Mouse (Mus musculus) hindbrain, embryonic 15.5 days (tissue): Measurements from ENCODE around the gene Arhgap17. TPM values are rescaled to one million over a fixed set of nuclear protein-coding genes. Genes with fewer than 3 reads are reported as not detected.

Experiments used
- ATAC-seq: fragments of 200-750 bp; cut with Nextera tagmentation; 2 replicates; pipeline ENCODE4 v1.8.0; 2017; ENCODE audit warnings: low read depth, moderate number of reproducible peaks, moderate TSS enrichment; ENCODE audit not compliant: low FRiP score
- H3K27ac ChIP-seq: fragments of 300-500 bp; sonication (generic); replicated peaks from 2 replicates; pipeline ENCODE4 v1.5.1; 2015; ENCODE audit warnings: mild to moderate bottlenecking, inconsistent platforms
- H3K27me3 ChIP-seq: fragments of 300-500 bp; sonication (generic); 2 replicates; pipeline ENCODE4 v1.6.1; 2015; ENCODE audit warnings: control low read depth, inconsistent platforms
- H3K36me3 ChIP-seq: fragments of 300-500 bp; sonication (generic); 2 replicates; pipeline ENCODE4 v1.6.1; 2015; ENCODE audit warnings: control low read depth, inconsistent platforms
- H3K4me1 ChIP-seq: fragments of 300-500 bp; sonication (generic); replicated peaks from 2 replicates; pipeline ENCODE4 v1.6.1; 2015; ENCODE audit warnings: control low read depth, inconsistent platforms
- H3K4me2 ChIP-seq: fragments of 300-500 bp; sonication (generic); 2 replicates; pipeline ENCODE4 v1.6.1; 2015; ENCODE audit warnings: moderate library complexity, mild to moderate bottlenecking, inconsistent platforms
- H3K4me3 ChIP-seq: fragments of 300-500 bp; sonication (generic); 2 replicates; pipeline ENCODE4 v1.5.1; 2015; ENCODE audit warnings: mild to moderate bottlenecking, inconsistent platforms
- H3K9ac ChIP-seq: fragments of 300-500 bp; sonication (generic); 2 replicates; pipeline ENCODE4 v1.6.1; 2015; ENCODE audit warnings: inconsistent platforms
- H3K9me3 ChIP-seq: fragments of 300-500 bp; sonication (generic); 2 replicates; pipeline ENCODE4 v1.6.1; 2016; ENCODE audit warnings: control low read depth, inconsistent platforms
- WGBS: fragments of 180-500 bp; shearing (Covaris S2); methylation state at CpG from one replicate; pipeline ENCODE4 v1.1.7; 2015; 5-methylcytosine and 5-hydroxymethylcytosine counted together
- polyA plus RNA-seq: library from polyadenylated mRNA; unstranded; fragments of >200 nt; fragmentation: Nextera tagmentation; extraction: Ambion mirVana; gene quantifications from 2 replicates; pipeline ENCODE4 v1.2.1, GENCODE M21; 2015

Gene Arhgap17
- polyA plus RNA-seq, 1 experiment from 2014 or later = 11.3 TPM

GRCm38 (mm10) chr7:123353879-123354278 lies 15.8 kb downstream of the Arhgap17 start:
- ATAC-seq = no peak
- no peak overlapping the region for H3K27ac ChIP-seq
- 86% methylated on average over 5 of the region's 5 CpGs for WGBS
- H3K36me3 ChIP-seq = no peaks in the 10 kb centered on the region
- no peak overlapping the region for H3K4me2 ChIP-seq
- no peaks in the 10 kb centered on the region for H3K9me3 ChIP-seq
- no peak overlapping the region for H3K4me3 ChIP-seq
- H3K9ac ChIP-seq = no peak overlapping the region
- H3K27me3 ChIP-seq = no peaks in the 10 kb centered on the region
- H3K4me1 ChIP-seq = 0 out of 2 replicates have a peak, but pooled peaks cover 3% of the 10 kb centered on the region

- Histone ChIP-seq H3K27ac (no peak overlapping the region), H3K4me1 (0 out of 2 replicates have a peak, but pooled peaks cover 3% of the 10 kb centered on the region), H3K36me3 (no peaks in the 10 kb centered on the region), H3K9me3 (no peaks in the 10 kb centered on the region), H3K9ac (no peak overlapping the region), H3K4me2 (no peak overlapping the region), H3K4me3 (no peak overlapping the region), H3K27me3 (no peaks in the 10 kb centered on the region)
- 92% methylated on average over 4 of the region's 4 CpGs for WGBS
- ATAC-seq = no peak
Observed at GRCm38 (mm10) chr7:123353081-123353480, 16.6 kb downstream of the Arhgap17 start.

- no peak for ATAC-seq
- H3K4me2 ChIP-seq = no peak overlapping the region
- no peak overlapping the region for H3K9ac ChIP-seq
- H3K9me3 ChIP-seq = no peaks in the 10 kb centered on the region
- H3K36me3 ChIP-seq = no peaks in the 10 kb centered on the region
- 0 out of 2 replicates have a peak, but pooled peaks cover 3% of the 10 kb centered on the region for H3K4me1 ChIP-seq
- 71% methylated on average over 2 of the region's 2 CpGs for WGBS
- H3K27me3 ChIP-seq = no peaks in the 10 kb centered on the region
- H3K4me3 ChIP-seq = no peak overlapping the region
- no peak overlapping the region for H3K27ac ChIP-seq
Observed at GRCm38 (mm10) chr7:123350243-123350642, 19.5 kb downstream of the Arhgap17 start.

- Histone ChIP-seq H3K27ac (no peak overlapping the region), H3K4me1 (0 out of 2 replicates have a peak, but pooled peaks cover 3% of the 10 kb centered on the region), H3K4me3 (no peak overlapping the region), H3K9me3 (no peaks in the 10 kb centered on the region), H3K9ac (no peak overlapping the region), H3K27me3 (no peaks in the 10 kb centered on the region), H3K4me2 (no peak overlapping the region), H3K36me3 (no peaks in the 10 kb centered on the region)
- WGBS = 56% methylated on average over 11 of the region's 11 CpGs
- ATAC-seq = no peak
Observed at GRCm38 (mm10) chr7:123349813-123350212, 19.9 kb downstream of the Arhgap17 start.

GRCm38 (mm10) chr7:123346631-123347290 lies 23.0 kb downstream of the Arhgap17 start:
- H3K9ac ChIP-seq = no peak overlapping the region
- no peaks in the 10 kb centered on the region for H3K9me3 ChIP-seq
- H3K4me2 ChIP-seq = no peak overlapping the region
- no peak overlapping the region for H3K4me3 ChIP-seq
- no peaks in the 10 kb centered on the region for H3K36me3 ChIP-seq
- 0 out of 2 replicates have a peak, but pooled peaks cover 3% of the 10 kb centered on the region for H3K4me1 ChIP-seq
- no peak overlapping the region for H3K27ac ChIP-seq
- ATAC-seq = no peak
- no peaks in the 10 kb centered on the region for H3K27me3 ChIP-seq
- WGBS = 79% methylated on average over 7 of the region's 7 CpGs

DNA sequence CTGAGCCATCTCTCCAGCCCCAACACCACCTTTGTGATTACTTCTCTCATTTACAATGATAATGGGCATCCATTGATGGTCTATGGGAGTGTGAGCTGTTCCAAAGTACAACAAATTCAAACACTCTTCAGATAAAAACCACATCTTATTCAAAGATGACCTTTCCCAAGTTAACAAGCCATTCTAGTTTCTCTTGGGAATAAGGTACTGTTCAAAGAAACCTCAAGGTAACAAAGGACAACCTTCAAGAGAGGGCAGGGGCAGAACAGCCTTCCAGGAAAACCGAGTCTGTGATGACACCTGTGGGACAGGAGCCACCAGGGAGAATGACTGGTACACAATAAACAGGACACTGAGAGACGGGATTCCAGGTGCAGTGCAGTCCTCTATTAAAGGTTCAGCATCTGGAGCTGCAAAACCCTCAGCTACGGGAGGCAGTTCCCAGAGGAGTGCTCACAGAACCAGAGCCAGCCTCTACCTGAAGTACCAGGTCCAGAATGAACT lies 24.6 kb downstream of the Arhgap17 start:
- H3K4me1 ChIP-seq = 0 out of 2 replicates have a peak, but pooled peaks cover 3% of the 10 kb centered on the region
- H3K36me3 ChIP-seq = no peaks in the 10 kb centered on the region
- no peak overlapping the region for H3K27ac ChIP-seq
- H3K9me3 ChIP-seq = no peaks in the 10 kb centered on the region
- no peak overlapping the region for H3K4me3 ChIP-seq
- no peak overlapping the region for H3K4me2 ChIP-seq
- no peak for ATAC-seq
- H3K27me3 ChIP-seq = no peaks in the 10 kb centered on the region
- H3K9ac ChIP-seq = no peak overlapping the region
- WGBS = 82% methylated on average over 3 of the region's 3 CpGs

DNA sequence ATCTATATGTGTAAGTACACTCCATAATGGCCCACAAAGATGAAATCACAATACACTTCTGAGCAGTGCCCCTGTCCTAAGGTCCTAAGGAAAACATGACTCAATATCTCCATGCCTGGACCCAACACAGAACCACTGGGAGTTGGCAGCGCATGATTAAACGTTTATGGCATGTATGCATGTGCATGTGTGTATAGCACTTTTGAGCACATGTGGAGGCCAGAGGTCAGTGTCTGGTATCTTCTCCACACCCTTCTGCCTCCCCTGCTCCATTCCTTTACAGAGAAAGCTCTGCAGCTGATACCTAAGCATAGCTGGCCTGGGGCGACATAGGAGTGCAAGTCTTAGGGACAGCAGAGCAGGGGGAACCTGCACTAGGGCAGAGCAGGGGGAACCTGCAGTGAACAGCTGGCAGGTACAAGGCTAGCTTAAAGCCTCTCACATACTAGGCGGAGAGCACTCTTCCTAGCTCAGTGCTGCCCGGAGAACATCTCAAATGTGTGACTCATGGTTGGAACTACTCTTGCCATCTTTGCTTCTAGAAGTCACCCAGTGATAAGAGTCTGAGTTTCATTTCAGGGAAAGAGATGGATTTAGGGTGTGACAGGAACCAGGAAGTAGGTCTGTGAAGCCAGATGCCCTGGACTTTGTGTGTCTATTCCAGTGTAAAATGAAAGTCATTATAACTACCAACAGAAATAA lies 25.5 kb downstream of the Arhgap17 start:
- Histone ChIP-seq H3K36me3 (no peaks in the 10 kb centered on the region), H3K4me1 (0 out of 2 replicates have a peak, but pooled peaks cover 2% of the 10 kb centered on the region), H3K9me3 (no peaks in the 10 kb centered on the region), H3K27me3 (no peaks in the 10 kb centered on the region), H3K27ac (no peak overlapping the region), H3K9ac (no peak overlapping the region), H3K4me2 (no peak overlapping the region), H3K4me3 (no peak overlapping the region)
- WGBS = 93% methylated on average over 5 of the region's 5 CpGs
- ATAC-seq = no peak

DNA sequence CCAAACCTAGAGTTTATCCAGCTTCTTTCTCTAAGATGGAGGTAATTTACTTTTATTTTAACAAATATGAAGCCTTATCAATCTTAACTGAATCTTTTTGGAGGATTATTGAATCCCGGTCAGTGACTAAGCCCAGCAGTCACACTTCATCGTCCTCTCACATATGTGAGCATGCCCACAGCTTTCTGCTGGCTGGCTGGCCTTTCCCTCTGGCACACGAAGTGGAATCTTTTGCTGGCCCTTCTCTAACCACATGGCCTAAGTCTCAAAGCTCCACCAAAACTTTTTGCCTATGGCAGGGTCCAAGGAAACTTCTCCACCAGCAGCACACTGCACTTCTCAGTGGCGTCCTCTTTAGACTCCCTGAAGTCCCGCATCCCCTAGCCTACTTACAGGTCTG lies 27.8 kb downstream of the Arhgap17 start:
- 64% methylated on average over 5 of the region's 5 CpGs for WGBS
- Histone ChIP-seq H3K36me3 (no peaks in the 10 kb centered on the region), H3K9ac (no peak overlapping the region), H3K27ac (no peak overlapping the region), H3K27me3 (no peaks in the 10 kb centered on the region), H3K9me3 (no peaks in the 10 kb centered on the region), H3K4me2 (no peak overlapping the region), H3K4me1 (0 out of 2 replicates have a peak, but pooled peaks cover 6% of the 10 kb centered on the region), H3K4me3 (no peak overlapping the region)
- ATAC-seq = no peak

DNA sequence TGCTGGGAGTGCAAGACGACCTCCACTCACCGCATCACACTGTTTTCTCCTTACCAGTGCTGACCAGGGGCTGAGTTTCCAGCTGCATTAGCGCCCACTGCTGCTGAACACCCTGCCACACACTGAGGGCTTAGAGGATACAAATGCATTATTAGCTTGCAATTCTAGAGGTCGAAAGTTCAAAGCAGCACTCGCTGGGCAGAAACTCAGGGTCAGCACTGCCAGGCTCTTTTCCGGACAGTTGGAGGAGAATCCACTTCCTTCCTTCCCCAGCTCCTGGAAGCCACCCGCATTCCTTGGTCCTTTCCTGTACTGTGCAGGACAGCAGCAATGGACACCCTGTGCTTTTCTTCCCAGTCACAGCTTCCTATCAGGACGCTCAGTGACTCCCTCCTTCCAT lies 31.4 kb downstream of the Arhgap17 start:
- Histone ChIP-seq H3K27me3 (no peaks in the 10 kb centered on the region), H3K27ac (no peak overlapping the region), H3K36me3 (no peaks in the 10 kb centered on the region), H3K4me1 (0 out of 2 replicates have a peak, but pooled peaks cover 6% of the 10 kb centered on the region), H3K4me3 (no peak overlapping the region), H3K4me2 (no peak overlapping the region), H3K9me3 (no peaks in the 10 kb centered on the region), H3K9ac (no peak overlapping the region)
- no peak for ATAC-seq
- 55% methylated on average over 8 of the region's 8 CpGs for WGBS

GRCm38 (mm10) chr7:123336322-123336721 lies 33.4 kb downstream of the Arhgap17 start:
- 74% methylated on average over 1 of the region's 1 CpGs for WGBS
- H3K4me3 ChIP-seq = no peak overlapping the region
- no peak overlapping the region for H3K4me2 ChIP-seq
- H3K36me3 ChIP-seq = no peaks in the 10 kb centered on the region
- H3K9me3 ChIP-seq = no peaks in the 10 kb centered on the region
- no peak overlapping the region for H3K27ac ChIP-seq
- no peaks in the 10 kb centered on the region for H3K27me3 ChIP-seq
- ATAC-seq = no peak
- no peak overlapping the region for H3K9ac ChIP-seq
- 0 out of 2 replicates have a peak, but pooled peaks cover 6% of the 10 kb centered on the region for H3K4me1 ChIP-seq

- H3K4me3 ChIP-seq = no peak overlapping the region
- H3K4me2 ChIP-seq = no peak overlapping the region
- no peaks in the 10 kb centered on the region for H3K27me3 ChIP-seq
- H3K27ac ChIP-seq = no peak overlapping the region
- H3K9ac ChIP-seq = no peak overlapping the region
- no peaks in the 10 kb centered on the region; the same call in 1 of the 2 replicates for H3K36me3 ChIP-seq
- no peaks in the 10 kb centered on the region for H3K4me1 ChIP-seq
- 90% methylated on average over 9 of the region's 9 CpGs for WGBS
- H3K9me3 ChIP-seq = no peaks in the 10 kb centered on the region
- ATAC-seq = no peak
Observed at GRCm38 (mm10) chr7:123330506-123330905, 39.2 kb downstream of the Arhgap17 start.

DNA sequence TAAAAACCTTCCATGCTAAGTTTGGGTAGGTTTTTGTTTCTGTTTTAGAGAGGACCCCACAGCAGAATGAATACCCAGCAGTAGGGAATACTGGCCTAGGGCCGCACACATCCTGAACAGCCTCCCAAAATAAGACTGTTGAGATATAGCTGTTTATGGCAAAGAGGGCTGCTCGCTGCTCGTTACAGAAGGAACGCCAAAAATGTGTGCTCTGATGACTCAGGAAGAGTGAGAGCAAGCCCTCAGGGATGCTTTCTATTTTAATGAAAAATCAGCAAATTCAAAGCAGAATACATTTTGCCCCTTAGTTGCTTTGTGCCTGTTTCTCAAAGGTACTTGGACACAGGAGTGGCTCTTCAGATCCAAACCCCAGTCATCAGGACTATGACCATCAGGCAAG lies 41.8 kb downstream of the Arhgap17 start:
- H3K4me1 ChIP-seq = no peaks in the 10 kb centered on the region
- 80% methylated on average over 4 of the region's 4 CpGs for WGBS

More for the DNA sequence above, 41.8 kb downstream of the Arhgap17 start:
- Histone ChIP-seq H3K4me2 (no peak overlapping the region), H3K4me3 (no peak overlapping the region), H3K9me3 (no peaks in the 10 kb centered on the region), H3K9ac (no peak overlapping the region), H3K36me3 (no peaks in the 10 kb centered on the region; the same call in none of the 2 replicates), H3K27ac (no peak overlapping the region), H3K27me3 (no peaks in the 10 kb centered on the region)
- ATAC-seq = no peak
